Mouse (Mus musculus): Measurements from ENCODE around the gene Gpr3.

Gpr3 gene

DNA sequence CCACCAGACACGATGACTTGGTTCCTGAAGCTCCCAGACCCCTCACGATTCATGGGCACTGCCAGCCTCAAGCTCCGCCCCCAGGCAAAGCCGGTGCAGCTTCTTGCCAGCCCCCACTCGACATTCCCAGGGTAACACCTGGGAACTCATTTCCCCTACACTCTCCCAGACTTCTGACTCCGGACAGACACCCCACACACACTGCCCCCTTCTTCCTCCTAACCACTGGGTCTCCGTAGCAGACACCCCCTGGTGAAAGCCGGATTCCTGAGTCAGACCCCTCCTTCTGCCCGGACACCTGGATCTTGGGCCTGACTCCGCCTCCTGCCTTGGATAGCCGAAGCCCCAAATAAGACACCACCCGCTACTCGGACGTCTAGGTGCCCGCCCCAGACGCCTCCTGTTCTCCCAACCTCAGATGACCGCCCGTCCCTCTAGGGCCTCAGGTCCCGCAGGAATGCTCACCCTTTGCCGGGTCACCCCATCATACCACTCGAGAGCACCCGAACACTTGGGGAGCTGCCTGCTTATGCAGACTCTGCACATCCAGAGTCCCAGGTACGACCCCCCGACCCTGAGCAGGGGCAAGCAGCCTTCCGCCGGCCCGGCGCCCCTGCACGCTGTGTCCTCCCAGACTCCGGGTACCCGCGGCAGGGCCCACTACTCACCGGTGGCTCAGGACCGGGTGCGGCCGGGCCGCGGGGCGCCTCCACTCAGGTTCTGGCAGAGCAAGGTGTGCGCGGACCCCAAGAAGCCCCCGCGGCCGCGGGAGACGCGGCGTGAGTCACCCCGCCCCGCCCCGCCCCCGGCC is at the start of gene Gpr3, which contains the start of gene Cd164l2:
TSS of gene Gpr3 (minus strand) at position 786 of the 811 bp plus-strand sequence.
TSS of gene Cd164l2 (plus strand) at position 381 of the 811 bp plus-strand sequence.
- no peak for DNase-seq (ENCODE audit: low spot score)

DNA sequence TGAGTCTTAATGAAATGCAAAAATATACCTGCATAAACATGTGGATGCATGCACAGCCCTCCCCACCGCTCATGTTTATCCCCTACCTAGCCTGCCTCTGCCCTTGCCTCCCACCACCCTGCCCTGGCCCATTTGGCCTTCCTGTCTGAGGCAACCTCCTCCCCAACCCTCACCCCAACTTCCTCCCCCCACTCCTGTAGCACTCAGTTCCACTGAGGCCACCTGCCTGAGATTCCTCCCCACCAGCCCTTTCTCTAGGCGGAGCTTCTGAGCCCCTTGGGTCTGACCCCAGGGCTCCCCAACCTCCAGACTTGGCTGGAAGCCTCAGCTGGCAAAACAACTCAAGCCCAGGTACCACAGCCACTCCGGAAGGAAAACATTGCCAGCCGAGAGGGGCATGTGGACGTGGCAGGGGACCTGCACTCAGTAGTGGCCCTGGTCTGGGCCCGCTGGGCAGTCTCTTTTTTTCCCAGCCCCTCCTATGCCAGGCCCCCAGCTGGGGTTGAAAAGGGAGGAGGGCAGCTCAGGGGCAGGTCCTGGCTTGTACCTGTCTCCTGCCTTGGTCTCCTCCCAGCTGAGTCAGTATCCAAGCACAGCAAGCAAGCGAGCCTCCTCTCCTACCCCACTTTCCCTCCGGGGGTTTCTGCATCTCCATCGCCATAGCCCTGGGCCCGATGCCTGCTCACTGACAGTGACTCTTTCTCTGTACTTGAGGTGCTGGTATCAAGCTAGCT is 49.5 kb upstream of the Gpr3 start:
- no peak for DNase-seq (ENCODE audit: low spot score)

DNA sequence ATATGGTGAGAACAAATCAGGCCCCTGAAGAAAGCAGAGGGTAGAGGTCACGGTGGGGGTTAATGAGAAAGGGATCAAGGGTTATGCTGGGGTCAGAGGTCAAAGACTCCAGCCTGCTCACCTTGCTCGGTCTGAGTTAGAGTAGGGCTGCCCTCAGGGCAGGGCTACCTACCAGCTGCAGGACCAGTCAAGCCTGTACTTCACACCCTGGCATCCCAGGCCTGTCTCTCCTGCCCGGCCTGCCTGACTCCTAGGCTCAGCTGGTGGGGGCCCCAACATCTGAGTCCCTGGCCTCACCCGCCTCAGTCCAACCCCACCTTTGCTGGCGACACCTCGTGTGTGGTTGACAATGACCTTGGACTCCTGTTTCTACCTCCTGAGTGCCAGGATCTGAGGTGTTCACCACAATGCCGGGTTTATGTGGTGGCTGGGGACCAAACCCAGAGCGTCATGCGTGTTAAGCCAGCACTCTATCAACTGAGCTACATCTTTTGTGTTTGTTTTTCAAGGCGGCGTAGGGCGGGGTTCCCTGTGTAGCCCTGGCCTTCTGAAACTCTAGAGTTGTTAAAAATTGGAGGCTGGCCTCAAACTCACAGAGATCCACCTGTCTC is 45.6 kb upstream of the Gpr3 start:
- no peak for DNase-seq (ENCODE audit: low spot score)

DNA sequence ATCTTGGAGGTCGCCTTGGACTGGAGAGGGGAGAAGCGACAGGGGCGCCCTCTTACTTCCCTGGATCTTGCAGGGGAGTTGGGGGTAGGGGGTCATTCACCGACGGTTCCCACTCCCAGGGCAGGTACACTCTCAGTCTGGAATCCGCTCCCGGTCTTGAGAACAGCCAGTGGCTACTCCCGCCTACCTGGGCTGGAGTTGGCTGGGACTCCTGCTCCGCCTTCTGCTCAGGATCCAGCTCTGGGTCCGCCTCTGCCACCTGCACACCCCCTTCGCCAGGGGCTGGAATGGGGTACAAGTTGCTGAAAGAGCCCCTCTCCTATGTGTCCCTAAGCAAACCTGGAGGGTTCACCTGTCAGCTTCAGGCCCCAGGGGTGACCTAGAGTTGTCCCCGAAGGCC is 44.9 kb upstream of the Gpr3 start:
- DNase-seq (ENCODE audit: low spot score) = no peak

DNA sequence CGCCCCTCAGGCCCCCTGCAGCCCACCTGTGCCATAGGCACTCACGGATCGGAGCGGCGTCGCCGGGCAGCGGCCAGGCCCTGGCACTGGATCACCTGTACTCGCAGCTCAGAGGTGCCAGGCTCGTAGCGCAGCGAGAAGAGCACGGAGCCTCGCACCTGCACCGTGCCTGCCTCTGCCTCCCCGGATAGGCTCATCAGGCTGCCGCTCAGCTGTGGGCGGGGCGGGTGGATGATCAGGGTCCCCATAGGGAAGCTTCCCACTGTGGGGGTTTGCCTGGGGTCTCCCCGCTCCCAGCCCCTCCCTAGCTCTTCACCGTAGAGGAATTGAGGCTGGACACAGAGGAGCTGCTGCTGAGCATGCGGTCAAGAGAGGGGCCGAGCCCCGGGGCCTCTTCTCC is 44.5 kb upstream of the Gpr3 start:
- DNase-seq (ENCODE audit: low spot score) = no peak

DNA sequence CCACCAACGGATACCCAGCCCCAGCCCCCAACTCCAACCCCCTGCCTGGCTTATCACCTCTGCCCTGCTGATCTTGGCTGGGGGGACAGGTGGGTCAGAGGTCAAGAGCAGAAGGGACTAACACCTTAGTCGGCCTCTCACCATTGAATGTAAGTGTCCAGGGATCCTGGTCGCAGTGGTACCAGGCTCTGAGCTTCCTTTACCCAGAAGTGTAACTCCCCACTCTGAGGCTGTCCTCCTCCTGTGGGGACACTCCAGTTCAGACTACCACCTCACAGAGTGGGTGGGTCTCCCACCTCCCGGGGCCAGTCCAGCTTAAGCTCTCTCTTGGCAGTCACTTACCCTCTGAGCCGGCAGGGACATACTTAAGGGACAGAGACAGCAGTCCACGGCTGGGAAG is 43.1 kb upstream of the Gpr3 start:
- no peak for DNase-seq (ENCODE audit: low spot score)

DNA sequence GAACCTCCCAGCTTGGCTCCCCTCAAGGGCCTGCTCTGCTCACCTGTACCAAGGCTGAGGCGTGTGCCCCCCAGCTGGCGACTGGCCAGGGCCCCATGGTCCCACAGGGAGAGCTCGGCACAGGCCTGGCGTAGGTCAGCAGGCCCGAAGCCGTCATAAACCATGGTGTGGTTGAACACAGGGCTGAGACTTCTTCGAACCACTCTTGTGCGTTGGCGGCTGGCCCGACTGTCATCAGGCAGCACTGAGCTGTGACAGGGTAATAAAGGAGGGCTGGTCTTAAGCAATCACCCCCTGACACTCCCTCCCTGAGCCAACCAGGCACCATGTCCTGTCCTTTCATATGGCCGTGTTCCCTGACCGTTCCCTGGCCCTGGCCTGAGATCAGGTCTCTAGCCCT is 41.1 kb upstream of the Gpr3 start:
- DNase-seq (ENCODE audit: low spot score) = peak; percentile 63

DNA sequence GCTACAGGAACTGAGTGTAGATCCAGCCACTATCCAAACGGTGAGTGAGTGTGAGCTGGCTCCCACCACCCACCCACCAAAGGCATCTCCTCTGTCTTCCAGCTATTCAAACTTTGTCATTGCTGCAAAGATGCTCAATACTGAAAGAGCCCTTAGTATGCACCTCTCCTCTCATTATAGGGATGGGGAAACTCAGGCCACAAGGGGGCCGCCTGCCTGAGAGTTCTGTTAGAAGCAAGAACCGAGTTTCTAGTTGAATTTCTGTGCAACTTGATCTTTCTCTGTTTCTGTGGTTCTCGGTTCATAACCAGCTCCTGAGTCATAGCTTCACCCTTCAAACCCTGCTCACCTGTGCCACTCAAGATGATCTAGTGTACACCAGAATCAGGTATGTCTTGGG is 39.8 kb upstream of the Gpr3 start:
- no peak for DNase-seq (ENCODE audit: low spot score)

DNA sequence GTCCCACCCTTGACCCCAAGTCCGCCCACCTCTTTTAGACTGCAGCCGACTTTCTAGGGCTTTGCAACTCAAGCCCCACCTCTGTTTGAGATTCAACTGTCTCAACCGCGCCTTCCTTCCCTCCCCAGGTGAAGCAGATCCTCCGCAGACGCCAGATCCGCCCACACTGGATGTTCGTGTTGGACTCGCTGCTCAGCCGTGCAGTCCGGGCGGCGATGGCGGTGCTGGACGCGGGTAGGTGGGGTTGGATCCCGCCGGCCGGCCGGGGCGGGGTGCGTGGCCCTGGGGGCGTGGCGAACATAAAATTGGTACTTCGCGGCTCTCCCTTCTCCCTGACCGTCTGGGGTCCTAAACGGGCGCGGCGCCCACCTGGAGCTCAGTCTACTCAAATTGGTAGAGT is 38.9 kb upstream of the Gpr3 start:
- DNase-seq (ENCODE audit: low spot score) = peak; percentile 73

DNA sequence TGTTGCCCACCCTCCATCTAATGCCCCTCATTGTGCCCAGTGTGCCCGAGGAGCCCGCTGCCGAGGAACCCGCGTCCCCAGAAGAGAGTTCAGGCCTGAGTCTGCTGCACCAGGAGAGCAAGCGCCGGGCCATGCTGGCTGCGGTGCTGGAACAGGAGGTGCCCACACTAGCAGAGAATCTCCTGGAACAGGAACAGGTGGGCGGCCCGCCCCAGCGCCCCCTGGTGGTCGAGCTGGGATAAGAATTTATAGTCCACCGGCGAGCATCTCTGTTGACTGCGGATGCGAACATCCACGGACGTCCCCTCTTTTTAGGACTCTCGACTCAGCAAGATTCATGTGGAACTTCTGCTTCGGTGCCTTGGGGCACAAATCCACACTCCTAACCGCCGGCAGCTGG is 38.3 kb upstream of the Gpr3 start:
- peak; percentile 93 for DNase-seq (ENCODE audit: low spot score)

DNA sequence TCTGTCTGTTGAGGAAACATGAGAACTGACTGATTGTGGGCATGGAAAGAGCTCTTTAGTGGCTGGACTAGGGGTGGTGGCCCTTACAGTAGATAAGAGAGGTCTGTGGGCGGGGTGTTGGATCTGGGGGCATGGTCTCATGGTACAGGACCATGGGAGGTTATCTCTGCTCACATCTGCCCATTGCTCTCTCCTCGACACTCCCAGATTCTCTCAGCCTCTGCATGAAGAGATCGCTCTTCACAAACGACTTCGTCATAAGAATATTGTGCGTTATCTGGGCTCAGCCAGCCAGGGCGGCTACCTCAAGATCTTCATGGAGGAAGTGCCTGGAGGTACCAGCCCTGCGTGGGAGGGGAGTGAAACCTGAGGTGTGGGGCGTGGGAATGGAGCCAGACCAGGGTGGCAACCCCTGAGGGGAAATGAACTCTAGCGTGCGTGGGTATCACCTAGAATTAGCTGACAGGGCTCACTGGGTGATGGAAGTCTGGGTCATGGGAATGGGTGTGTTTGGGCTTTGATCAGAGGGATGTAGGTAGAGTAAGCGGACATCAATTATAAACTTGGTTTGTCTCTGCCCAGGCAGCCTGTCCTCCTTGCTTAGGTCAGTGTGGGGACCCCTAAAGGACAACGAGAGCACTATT is 35.6 kb upstream of the Gpr3 start:
- DNase-seq (ENCODE audit: low spot score) = no peak

DNA sequence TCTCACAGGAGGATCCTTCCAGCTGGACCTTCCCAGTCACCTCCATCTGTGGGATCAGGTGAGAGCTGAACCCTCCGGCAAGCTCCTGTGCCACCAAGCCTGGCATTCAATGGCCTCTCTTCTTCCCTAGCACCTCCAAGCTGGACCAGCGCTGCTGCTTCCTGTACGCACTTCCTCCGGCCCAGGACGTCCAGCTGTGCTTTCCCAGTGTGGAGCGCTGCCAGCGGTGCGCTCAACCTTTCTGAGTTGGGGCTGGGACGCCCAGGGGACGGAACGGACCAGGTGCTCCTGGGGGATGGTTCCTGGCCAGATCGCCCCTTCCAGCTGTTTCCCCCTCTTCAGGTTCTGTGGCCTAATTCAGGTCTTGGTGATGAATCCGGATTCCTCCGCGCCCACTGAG is 34.7 kb upstream of the Gpr3 start:
- no peak for DNase-seq (ENCODE audit: low spot score)

DNA sequence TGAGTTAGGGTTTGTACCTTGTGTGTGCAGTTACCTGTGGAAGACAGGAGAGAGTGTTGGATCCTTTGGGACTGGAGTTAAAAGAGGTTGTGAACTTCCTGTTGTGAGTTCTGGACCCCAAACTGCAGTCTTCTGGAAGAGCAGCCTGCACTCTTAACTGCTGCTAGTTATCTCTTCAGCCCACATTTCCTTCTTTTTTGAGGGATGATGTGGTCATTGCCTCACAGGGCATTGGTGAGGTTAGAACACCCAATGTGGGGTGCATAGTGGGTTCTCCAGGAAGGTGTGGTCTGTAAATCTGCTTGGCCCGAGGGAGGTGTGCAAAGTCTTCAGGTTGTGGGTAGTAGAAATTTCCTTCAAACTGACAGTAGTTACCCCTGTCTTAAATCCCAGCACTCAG is 32.0 kb upstream of the Gpr3 start:
- no peak for DNase-seq (ENCODE audit: low spot score)

DNA sequence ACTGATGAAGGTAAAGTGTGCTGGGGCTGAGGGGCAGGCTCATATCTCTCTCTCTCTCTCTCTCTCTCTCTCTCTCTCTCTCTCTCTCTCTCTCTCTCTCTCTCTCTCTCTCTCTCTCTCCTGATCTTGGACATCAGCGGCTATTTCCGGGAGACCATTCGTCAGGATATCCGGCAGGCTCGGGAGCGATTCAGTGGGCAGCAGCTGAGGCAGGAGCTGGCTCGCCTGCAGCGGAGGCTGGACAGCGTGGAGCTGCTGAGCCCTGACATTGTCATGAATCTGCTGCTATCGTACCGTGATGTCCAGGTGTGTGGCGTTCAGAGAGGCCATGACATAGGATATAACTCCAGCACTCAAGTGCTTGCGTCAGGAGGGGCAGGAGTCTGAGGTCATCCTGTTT is 31.2 kb upstream of the Gpr3 start:
- DNase-seq (ENCODE audit: low spot score) = no peak

DNA sequence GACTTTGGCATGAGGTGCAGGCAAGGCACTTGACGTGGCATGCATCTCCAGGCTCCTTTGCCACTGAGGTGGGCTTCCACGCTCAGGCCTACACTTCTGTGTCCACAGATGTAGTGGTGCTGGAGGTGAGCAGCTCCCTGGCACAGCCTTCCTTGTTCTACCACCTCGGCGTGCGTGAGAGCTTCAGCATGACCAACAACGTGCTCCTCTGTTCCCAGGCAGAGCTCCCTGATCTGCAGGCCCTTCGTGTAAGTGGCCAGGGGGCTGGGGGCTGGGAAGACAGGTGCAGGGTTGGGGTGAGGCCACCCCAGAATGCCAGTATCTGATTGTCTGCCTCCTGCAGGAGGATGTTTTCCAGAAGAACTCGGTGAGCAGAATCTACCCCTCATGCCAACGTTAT is 30.4 kb upstream of the Gpr3 start:
- no peak for DNase-seq (ENCODE audit: low spot score)

DNA sequence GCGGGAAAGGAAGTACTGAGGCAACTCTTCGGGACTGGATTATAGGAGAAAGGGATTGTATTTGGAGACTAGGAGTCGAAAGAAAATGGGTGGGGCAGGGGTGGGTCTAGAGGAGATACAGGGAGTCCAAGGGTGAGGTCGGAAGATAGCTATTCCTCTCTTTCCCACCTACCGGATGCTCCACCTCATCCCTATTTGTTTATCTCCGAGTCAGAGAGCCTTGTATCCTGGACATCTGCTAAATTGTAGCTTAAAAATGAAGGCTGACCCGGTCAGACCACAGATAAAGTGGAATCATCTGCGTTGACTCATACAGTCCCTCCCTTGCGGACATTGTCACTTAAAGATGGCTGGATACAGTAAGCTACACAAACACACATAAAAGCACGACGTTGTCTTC is 29.6 kb upstream of the Gpr3 start:
- DNase-seq (ENCODE audit: low spot score) = no peak

DNA sequence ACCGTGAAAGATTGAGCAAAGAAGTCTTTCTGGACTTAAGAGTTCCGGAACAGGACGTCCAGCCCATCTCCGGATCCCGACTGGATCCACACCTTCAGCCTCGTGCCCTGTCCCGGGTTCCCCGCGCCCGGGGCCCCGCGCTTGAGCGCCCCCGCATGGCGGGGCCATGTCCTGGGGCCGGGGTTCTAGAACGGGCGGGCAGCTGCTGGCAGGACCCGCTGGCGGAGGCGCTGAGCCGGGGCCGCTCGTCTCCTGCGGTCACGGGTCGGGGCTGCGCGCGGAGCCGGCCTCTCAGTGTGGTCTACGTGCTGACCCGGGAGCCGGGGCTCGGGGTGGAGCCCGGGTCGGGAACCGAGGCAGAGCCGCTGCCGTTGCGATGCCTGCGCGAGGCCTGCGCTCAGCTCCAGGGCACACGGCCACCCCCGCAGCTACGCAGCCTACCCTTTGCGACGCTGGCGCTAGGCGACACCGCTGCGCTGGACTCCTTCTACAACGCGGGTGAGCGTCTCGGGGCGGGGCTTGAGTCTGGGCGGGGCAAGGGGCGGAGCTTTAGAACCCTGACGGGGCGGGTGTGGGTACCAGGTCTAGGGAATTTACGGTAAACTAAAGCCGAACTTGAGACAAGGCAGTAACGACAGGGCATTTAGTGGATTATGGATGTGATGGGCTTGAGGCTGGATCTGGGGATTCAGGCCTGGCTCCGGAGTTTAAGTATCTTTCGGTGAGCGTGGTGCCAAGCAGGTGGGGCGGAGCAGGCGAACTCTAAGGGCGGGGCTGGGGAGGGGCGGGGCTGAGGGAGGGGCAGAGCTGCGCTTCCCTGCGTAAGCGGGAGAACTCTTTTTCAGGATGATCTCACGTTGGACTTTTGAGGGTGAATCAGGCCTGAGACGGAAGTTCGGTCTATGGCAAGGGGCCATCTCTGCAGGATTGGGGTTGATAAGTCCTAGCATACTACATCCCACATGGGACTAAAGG is 28.9 kb upstream of the Gpr3 start:
- DNase-seq (ENCODE audit: low spot score) = peak; percentile 97

DNA sequence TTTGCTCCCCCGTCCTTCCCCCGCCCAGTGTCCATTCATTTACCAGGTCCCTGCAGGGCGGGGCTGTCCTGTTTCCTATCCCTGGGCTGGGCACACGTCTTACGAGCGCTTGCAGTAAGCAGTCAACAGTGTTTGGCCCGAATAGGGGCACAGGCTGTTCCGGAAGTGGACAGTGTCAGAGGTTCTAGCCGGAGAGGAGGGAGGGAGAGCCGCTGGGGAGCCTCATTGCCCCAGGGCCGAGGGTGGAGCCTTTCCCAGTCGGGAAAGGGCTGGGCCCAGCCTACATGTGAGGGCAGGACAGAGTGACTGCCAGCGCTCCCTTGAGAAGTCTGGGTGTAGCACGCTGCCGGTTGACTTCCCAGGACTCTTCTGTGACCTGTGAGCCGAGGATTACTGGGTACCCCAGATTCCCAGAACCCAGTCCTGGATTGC is 28.2 kb upstream of the Gpr3 start, which contains the start of gene Map3k6:
TSS of gene Map3k6 (plus strand) at position 329 of the 432 bp plus-strand sequence.
- peak; percentile 77 for DNase-seq (ENCODE audit: low spot score)

DNA sequence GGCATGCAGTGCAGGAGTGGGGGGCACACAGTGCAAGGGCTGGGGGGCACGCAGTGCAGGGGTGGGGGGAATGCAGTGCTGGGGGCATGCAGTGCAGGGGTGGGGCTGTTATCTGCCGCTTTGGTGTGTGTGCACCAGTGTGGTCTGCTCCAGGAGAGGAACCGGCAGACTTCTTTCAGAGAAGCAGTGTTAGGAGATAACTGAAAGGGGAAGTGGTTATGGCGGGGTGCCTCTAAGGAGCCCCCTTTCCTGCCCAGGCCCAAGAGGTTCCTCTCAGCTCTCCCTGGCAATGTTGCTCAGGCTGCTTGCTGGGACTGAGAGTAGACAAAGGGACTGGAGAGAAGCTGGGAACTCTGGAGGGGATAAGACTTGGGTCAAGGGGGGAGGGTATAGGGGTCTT is 25.6 kb upstream of the Gpr3 start:
- DNase-seq (ENCODE audit: low spot score) = no peak

DNA sequence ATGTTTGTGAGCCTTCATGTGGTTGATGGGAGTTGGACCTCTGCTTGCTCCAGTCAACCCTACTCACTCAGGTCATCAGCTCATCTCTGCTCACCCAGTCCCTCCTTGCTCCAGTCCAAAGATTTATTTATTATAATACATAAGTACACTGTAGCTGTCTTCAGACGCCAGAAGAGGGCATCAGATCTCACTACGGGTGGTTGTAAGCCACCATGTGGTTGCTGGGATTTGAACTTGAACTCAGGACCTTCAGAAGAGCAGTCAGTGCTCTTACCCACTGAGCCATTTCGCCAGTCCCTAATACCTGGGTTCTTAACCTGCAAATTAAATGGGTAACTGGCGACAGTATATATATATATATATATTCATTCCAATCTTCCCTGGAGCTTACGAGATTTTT is 23.1 kb upstream of the Gpr3 start:
- DNase-seq (ENCODE audit: low spot score) = no peak

DNA sequence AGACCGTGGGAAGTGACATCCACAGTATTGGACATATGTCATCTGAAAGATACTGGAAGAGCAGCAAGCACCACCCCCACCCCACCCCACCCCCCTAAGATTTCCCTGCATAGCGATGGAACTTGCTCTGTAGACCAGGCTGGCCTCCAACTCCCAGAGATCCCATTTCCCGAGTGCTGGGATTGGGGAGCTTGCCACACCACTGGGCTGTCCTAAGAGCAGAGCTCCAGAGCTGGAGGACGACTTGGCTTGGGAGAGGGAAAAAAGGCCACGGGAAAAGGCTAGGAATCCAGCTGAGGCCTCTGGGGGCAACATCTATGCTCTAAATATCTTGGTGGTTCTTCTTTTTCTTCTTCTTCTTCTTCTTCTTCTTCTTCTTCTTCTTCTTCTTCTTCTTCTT is 22.4 kb upstream of the Gpr3 start:
- DNase-seq (ENCODE audit: low spot score) = no peak
